Mouse (Mus musculus) bone marrow, adult 2 months (tissue): ENCODE results near the gene Gm19684.

ENCODE experiments used
- CTCF ChIP-seq: fragments of 200-500 bp; IDR thresholded peaks from 2 replicates; pipeline ENCODE4 v1.5.1; 2011; ENCODE audit warnings: low read length, control low read depth; ENCODE audit not compliant: control insufficient read depth, insufficient read depth
- POLR2A ChIP-seq: fragments of 200-500 bp; IDR thresholded peaks from 2 replicates; pipeline ENCODE4 v1.6.1; 2011; ENCODE audit warnings: low read depth, mild to moderate bottlenecking, control low read depth, low read length, borderline replicate concordance; ENCODE audit not compliant: control insufficient read depth

- TF ChIP-seq POLR2A = no peak
- no peak for TF ChIP-seq CTCF
These were observed 37.5 kb upstream of the Gm19684 start for GRCm38 (mm10) chr17:36083870-36084451.
